Mouse (Mus musculus) fat pad, adult 2 months (tissue): Measurements from ENCODE around the gene Zfand3.

ENCODE experiments used
- DNase-seq: peaks from one replicate; pipeline ENCODE4 v3.0.0-alpha.2; 2011; ENCODE audit warnings: low read depth, low spot score; ENCODE audit errors: extremely low read depth

The Zfand3 gene

GRCm38 (mm10) chr17:30188031-30188981, 183.8 kb downstream of the Zfand3 start:
- DNase-seq = no peak

- no peak for DNase-seq
Measured at GRCm38 (mm10) chr17:30191097-30191640, 186.6 kb downstream of the Zfand3 start.

GRCm38 (mm10) chr17:30192416-30193005, 188.0 kb downstream of the Zfand3 start:
- DNase-seq = no peak

- DNase-seq = no peak
Measured at GRCm38 (mm10) chr17:30193615-30194014, 189.1 kb downstream of the Zfand3 start.

DNA sequence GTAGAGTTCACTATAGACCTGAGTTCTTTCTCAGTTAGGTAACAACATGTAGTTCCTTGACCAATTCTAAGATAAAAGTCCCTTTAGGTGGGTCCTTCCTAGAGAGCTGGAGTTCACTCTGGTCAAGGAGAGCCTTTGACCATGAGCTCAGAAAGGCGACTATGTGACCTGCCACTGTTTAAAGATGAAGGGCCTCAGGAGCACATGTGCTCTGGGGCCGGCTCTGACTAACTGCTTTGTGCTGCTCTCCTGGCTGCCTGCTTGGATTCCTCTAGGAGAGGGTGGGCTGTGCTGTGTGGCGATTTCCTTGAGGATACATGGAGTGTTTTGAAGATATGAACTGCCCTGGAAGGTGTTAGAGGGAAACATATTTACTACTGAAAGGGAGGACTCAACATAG, 189.6 kb downstream of the Zfand3 start:
- no peak for DNase-seq

DNA sequence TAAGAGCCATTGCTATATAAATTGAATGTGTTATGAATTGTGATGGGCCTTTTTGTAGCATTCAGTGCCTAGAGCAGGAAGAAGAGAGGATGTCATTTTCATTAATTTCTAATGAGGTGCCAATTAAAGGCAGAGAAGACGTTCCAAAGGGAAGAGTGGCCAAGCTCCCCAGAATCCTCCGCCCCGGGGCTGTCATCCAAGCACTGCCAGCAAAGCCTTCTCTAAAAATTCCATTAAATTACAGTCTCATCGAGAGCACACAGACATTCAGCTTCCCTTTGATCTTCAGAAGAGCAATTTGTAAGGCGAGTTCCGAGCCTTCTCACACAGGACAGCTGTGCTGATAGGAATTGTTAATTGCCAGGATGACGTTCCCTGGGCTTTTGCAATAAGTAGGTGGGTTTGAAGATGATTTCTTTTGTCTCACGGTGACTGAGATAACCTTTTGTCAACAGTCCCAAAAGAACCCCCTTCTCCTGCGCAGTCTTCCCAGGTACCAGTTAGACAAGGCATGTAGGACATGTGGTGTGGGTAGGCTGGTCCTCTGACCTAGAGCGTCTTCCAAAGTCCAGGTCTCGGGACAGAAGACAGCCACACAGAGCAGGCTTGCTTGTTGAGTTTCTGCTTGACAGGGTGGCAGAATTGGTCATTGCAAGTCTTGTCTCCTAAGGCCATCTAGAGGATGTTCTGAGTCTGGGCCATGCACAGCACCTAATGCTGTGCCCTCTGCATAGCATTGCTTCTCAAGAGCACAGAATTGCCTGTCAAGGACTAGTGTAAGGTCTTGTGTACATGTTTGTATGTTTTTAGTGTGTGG, 190.3 kb downstream of the Zfand3 start:
- no peak for DNase-seq

DNA sequence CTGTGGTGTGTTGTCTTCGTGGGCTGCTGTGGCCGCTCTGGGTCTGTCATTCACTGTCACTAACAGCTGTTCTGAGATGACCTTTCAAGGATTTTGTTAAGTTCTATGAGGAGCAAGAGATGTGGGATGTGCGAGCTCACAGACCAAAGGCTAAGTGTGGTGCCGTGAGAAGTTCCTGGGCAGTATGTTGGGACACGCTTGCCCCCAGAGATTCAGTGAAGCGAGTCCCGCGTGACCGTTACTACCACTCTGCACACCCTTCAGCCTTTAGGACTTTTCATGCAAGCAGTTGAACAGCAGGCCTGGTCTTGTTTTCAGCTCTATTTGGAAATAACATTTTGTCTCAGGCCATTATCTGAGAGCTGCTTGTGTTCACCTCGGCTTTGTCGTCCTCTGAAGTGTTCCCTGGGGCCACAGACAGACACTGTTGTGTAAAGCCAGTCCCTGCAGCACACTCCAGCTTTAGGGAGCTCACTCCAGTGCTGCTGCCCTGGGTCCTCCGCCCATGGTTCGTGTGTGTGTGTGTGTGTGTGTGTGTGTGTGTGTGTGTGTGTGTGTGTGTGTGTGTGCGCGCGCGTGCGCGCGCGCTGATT, 191.2 kb downstream of the Zfand3 start:
- DNase-seq = peak; percentile 67

DNA sequence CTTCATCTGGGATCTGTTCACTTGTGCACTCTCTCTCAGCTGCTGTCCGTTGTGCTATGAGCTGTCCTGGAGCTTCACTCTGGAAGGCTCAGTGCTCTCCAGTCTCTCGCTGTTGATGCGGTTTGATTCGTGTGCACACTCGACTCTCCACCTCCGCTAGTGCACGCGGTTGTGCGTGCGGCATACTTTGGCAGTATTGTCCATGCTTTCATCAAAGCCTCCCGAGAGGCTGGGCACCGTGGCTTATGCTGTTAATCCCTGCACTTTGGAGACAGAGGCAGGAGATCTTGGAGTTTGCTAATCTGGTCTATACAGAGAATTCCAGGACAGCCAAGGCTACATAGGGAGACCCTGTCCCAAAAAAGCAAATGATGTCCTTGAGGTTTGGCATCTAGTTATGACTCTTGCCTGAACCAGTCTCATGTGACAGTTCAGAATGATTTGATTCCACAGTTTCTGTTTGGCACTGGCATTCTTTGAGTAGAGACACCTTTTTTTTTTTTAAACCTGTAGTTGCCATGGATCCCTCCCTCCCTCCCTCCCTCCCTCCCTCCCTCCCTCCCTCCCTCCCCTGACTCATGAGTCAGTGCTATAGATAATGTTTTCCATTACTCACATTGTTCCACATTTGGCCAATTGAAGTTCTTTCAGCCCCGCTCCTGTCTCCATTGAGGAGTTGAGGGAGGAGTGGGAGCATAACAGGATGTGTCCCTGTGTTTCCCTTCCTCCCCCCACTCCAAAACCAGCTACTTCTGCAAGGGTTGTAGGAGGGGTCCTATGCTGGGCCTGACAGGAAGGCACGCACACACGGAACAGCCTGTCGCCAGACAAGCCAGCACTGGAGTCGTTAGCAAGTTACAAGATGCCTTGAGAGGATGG, 192.1 kb downstream of the Zfand3 start:
- no peak for DNase-seq

DNA sequence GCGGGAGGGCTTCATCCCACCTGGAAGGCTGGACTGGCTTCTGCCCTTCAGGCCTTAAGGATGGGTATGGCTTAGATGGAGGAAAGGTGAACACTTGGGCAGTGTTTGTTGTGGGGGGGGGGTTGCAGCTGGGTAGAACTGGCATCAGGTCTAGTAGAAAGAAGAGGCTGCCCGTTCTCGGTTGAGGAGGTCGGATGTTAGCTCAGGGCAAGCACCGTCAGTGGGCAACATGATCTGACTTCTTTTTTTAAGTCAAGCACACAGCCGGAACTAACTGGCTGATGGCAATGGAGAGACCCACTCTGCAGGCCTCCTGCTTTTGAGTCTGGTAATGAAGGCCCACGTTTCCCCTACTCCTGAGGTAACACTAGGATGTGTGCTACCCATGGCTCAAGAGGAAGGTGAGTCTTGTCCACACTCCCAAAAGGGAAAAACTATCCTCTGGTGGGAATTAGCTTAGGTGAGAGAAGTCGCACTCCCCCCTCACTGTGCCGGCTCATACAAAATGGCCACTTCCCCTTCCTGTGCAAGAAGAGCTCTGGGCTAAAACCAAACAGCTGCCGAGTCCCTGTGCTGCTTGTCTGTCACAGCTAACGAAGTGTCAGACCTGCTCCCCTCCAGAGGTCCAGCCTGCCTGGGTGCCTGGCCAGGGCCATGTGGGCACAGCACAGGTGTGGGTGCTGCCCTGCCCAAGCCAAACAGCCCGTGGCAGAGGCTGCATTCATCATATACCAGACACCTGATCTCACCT, 192.9 kb downstream of the Zfand3 start:
- DNase-seq = no peak

GRCm38 (mm10) chr17:30198422-30198821, 193.9 kb downstream of the Zfand3 start:
- DNase-seq = no peak

DNA sequence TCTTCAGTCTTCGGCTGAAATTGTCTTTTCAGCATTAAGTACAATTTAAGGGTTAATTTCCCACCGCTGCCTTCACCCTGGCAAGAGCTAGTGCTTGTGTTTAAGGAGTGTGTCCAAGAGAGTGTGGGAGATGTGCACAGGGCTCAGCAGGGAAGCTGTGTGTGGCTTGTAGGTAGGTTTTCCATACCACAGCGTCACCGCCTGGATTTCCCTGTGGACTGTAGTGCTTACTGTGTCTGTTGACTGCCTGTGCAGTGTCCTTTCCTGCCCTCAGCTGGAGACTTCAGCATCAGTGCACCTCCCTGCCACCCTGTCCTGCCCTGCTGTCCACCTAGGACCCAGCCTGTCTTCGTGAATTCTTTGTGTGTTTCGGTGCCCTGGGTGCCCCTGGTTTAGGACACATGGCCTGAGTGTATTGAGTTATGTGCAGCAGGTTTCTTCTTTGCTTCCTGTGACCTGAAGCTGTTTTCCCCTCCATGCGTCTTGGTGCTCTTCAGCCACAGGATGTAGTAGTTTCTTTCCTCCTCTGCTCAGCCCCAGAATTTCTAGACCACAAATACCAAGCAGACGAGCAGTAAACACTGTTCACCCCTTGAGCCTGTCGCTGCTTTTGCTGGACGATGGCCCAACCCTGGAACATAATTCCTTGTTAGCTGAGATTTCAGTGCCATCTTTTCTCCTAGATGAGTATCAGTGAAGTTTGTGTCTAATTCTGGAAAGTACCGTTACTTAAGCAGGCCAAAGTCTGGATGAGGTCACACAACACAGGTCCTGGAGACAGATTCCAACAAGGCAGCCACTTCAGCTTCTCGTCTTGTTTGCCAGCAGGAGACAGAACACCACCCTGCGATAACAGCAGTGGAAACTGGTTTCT, 195.1 kb downstream of the Zfand3 start:
- no peak for DNase-seq

GRCm38 (mm10) chr17:30200283-30200682, 195.8 kb downstream of the Zfand3 start:
- no peak for DNase-seq

DNA sequence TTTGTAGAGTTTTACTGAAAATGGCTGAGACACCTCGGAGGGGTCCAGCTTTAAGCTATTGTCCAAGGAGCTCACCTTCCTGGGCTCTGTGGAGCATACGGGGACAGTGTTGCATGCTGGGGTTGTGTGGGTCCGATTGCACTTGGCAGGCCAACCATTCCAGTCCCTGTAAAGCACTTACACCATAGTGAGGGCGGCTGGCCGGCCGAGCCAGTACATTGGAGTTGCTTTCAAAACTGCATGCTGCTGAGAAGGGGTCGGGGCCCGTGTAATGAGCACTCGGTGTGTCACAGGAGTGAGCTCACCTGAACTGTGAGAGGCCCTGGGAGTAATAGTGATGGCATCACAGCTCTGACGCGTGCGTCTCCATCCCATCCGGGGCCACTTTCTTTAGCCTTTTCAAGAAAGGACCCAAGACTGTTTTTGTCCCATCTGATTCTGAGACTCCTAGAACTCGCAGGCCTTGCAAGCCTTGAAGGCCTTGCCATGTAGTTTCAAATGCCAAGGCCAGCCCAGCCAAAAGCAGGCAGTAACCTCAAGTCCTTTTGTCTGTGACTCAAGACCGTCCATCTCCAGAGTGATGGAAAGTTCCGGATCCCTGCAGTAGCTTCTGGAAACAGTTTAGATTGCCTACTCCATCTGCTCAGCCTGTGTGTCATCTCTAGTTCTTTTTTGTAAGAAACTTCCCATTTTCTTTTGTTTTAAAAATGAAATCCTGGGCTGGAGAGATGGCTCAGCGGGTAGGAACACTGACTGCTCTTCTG, 200.7 kb downstream of the Zfand3 start:
- DNase-seq = no peak

DNA sequence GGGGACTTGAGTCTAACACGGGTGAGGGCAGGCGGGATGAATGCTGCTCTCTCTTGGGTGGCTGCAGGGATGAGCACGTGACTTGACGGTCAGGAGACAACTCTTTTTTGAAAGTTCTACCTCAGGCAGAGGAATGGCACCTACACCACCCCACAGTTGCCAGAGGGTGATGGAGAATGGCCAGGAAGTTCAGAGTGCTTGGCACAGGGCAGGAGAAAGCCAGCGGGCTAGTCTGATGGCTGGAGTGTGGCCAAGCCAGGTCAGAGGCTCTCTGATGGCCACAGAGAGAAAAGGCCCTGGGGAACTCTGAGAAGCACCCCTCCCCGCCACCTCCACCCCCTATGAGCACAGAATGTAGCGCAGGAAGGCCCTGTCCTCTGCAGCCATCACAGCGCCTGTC, 205.7 kb downstream of the Zfand3 start:
- DNase-seq = no peak

DNA sequence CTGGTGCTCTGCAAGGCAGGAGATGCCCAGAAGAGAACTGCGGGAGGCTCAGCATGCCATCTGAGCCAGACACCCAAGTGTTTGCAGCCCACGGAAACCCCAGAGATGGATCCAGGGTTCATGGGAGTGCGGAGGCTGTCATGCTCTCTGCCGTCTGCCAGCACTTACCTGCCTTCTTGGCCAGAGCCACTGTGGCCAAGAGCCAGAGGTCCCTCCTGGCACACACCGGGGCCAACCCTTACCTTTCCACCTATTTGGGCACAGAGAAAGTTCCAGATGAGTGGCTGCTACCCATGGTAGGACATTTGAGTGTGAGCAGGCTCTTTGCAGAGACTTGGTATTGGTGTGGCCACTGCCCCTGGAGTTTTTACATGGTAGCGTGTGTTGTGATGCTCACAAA, 206.4 kb downstream of the Zfand3 start:
- peak; percentile 25 for DNase-seq

GRCm38 (mm10) chr17:30212647-30213046, 208.1 kb downstream of the Zfand3 start:
- DNase-seq = no peak

DNA sequence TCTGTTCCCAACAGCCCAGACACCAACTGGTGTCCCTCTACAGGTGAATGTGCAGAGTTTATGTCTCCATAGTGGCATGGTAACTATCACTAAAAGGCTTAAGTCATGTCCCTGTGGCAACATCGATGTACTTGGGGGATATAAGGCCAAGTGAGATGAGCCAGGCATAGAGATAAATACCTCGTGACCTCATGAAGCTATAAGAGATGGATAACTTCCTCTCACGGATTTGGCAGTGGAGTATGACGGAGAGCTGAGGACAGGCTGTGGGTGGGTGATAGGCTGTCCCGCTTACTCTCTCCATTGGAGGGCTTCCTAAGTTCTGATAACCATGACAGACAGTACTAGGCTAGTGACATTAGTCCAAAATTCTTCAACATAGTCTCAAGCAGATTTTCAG, 208.8 kb downstream of the Zfand3 start:
- no peak for DNase-seq
